Mouse (Mus musculus): ENCODE measurements around the gene Gm20518. TPM values are rescaled to one million over a fixed set of nuclear protein-coding genes. Genes with fewer than 3 reads are reported as not detected.

Gene Gm20518
- polyA plus RNA-seq, 1 experiment = 2.6 TPM

- TF ChIP-seq POLR2A (IDR thresholded peaks at IDR 0.05; ENCODE audit: extremely low read depth, insufficient read depth, low read length) (no peak), CTCF (IDR thresholded peaks at IDR 0.05; ENCODE audit: extremely low read depth, insufficient read depth, low read length) (no peak)
- H3K4me3 ChIP-seq (ENCODE audit: insufficient read depth, low read length) = no peak overlapping the region
- peaks cover 2% of the 10 kb centered on the region; the same call in 1 of the 2 replicates for H3K4me1 ChIP-seq (ENCODE audit: control insufficient read depth, insufficient read depth, low read length)
- H3K27ac ChIP-seq (ENCODE audit: insufficient read depth, low read length) = no peak overlapping the region
Measured at GRCm38 (mm10) chr16:17853263-17853662, 38.2 kb downstream of the Gm20518 start.

GRCm38 (mm10) chr16:17851860-17852259, 39.6 kb downstream of the Gm20518 start:
- no peak for TF ChIP-seq POLR2A (IDR thresholded peaks at IDR 0.05; ENCODE audit: extremely low read depth, insufficient read depth, low read length)
- TF ChIP-seq CTCF (IDR thresholded peaks at IDR 0.05; ENCODE audit: extremely low read depth, insufficient read depth, low read length) = no peak
- H3K27ac ChIP-seq (ENCODE audit: insufficient read depth, low read length) = no peak overlapping the region

GRCm38 (mm10) chr16:17851331-17851730, 40.1 kb downstream of the Gm20518 start:
- Histone ChIP-seq H3K4me3 (ENCODE audit: insufficient read depth, low read length) (no peak overlapping the region), H3K27ac (ENCODE audit: insufficient read depth, low read length) (no peak overlapping the region), H3K4me1 (ENCODE audit: control insufficient read depth, insufficient read depth, low read length) (peaks cover 2% of the 10 kb centered on the region; the same call in 1 of the 2 replicates)
- TF ChIP-seq CTCF (IDR thresholded peaks at IDR 0.05; ENCODE audit: extremely low read depth, insufficient read depth, low read length) (no peak), POLR2A (IDR thresholded peaks at IDR 0.05; ENCODE audit: extremely low read depth, insufficient read depth, low read length) (no peak)

More at GRCm38 (mm10) chr16:17851860-17852259, 39.6 kb downstream of the Gm20518 start:
- peaks cover 2% of the 10 kb centered on the region; the same call in 1 of the 2 replicates for H3K4me1 ChIP-seq (ENCODE audit: control insufficient read depth, insufficient read depth, low read length)
- no peak overlapping the region for H3K4me3 ChIP-seq (ENCODE audit: insufficient read depth, low read length)

- Histone ChIP-seq H3K4me3 (ENCODE audit: insufficient read depth, low read length) (no peak overlapping the region), H3K4me1 (ENCODE audit: control insufficient read depth, insufficient read depth, low read length) (peaks cover 2% of the 10 kb centered on the region; the same call in 1 of the 2 replicates), H3K27ac (ENCODE audit: insufficient read depth, low read length) (no peak overlapping the region)
- no peak for TF ChIP-seq POLR2A (IDR thresholded peaks at IDR 0.05; ENCODE audit: extremely low read depth, insufficient read depth, low read length)
- TF ChIP-seq CTCF (IDR thresholded peaks at IDR 0.05; ENCODE audit: extremely low read depth, insufficient read depth, low read length) = no peak
Measured at GRCm38 (mm10) chr16:17849486-17849885, 42.0 kb downstream of the Gm20518 start.

- Histone ChIP-seq H3K4me3 (ENCODE audit: insufficient read depth, low read length) (no peak overlapping the region), H3K27ac (ENCODE audit: insufficient read depth, low read length) (no peak overlapping the region), H3K4me1 (ENCODE audit: control insufficient read depth, insufficient read depth, low read length) (peaks cover 2% of the 10 kb centered on the region; the same call in 1 of the 2 replicates)
- TF ChIP-seq CTCF (IDR thresholded peaks at IDR 0.05; ENCODE audit: extremely low read depth, insufficient read depth, low read length) = peak; percentile 78
- TF ChIP-seq POLR2A (IDR thresholded peaks at IDR 0.05; ENCODE audit: extremely low read depth, insufficient read depth, low read length) = no peak
Measured at GRCm38 (mm10) chr16:17848928-17849327, 42.5 kb downstream of the Gm20518 start.

GRCm38 (mm10) chr16:17848431-17848830, 43.0 kb downstream of the Gm20518 start:
- Histone ChIP-seq H3K4me3 (ENCODE audit: insufficient read depth, low read length) (no peak overlapping the region), H3K4me1 (ENCODE audit: control insufficient read depth, insufficient read depth, low read length) (peaks cover 2% of the 10 kb centered on the region; the same call in 1 of the 2 replicates), H3K27ac (ENCODE audit: insufficient read depth, low read length) (no peak overlapping the region)
- TF ChIP-seq POLR2A (IDR thresholded peaks at IDR 0.05; ENCODE audit: extremely low read depth, insufficient read depth, low read length) = no peak

- Histone ChIP-seq H3K27ac (ENCODE audit: insufficient read depth, low read length) (no peak overlapping the region), H3K4me1 (ENCODE audit: control insufficient read depth, insufficient read depth, low read length) (no peaks in the 10 kb centered on the region), H3K4me3 (ENCODE audit: insufficient read depth, low read length) (no peak overlapping the region)
- TF ChIP-seq CTCF (IDR thresholded peaks at IDR 0.05; ENCODE audit: extremely low read depth, insufficient read depth, low read length) (no peak), POLR2A (IDR thresholded peaks at IDR 0.05; ENCODE audit: extremely low read depth, insufficient read depth, low read length) (no peak)
Measured at GRCm38 (mm10) chr16:17843701-17844365, 47.6 kb downstream of the Gm20518 start.

- Histone ChIP-seq H3K4me3 (ENCODE audit: insufficient read depth, low read length) (no peak overlapping the region), H3K4me1 (ENCODE audit: control insufficient read depth, insufficient read depth, low read length) (no peaks in the 10 kb centered on the region), H3K27ac (ENCODE audit: insufficient read depth, low read length) (no peak overlapping the region)
- TF ChIP-seq CTCF (IDR thresholded peaks at IDR 0.05; ENCODE audit: extremely low read depth, insufficient read depth, low read length) = no peak
- TF ChIP-seq POLR2A (IDR thresholded peaks at IDR 0.05; ENCODE audit: extremely low read depth, insufficient read depth, low read length) = no peak
Measured at GRCm38 (mm10) chr16:17842437-17842836, 49.0 kb downstream of the Gm20518 start.

- TF ChIP-seq POLR2A (IDR thresholded peaks at IDR 0.05; ENCODE audit: extremely low read depth, insufficient read depth, low read length) (no peak), CTCF (IDR thresholded peaks at IDR 0.05; ENCODE audit: extremely low read depth, insufficient read depth, low read length) (no peak)
- no peak overlapping the region for H3K27ac ChIP-seq (ENCODE audit: insufficient read depth, low read length)
- H3K4me3 ChIP-seq (ENCODE audit: insufficient read depth, low read length) = no peak overlapping the region
- H3K4me1 ChIP-seq (ENCODE audit: control insufficient read depth, insufficient read depth, low read length) = peaks cover 2% of the 10 kb centered on the region
Measured at GRCm38 (mm10) chr16:17839976-17840375, 51.5 kb downstream of the Gm20518 start.

- Histone ChIP-seq H3K4me3 (ENCODE audit: insufficient read depth, low read length) (no peak within 1 kb of the TSS), H3K4me1 (ENCODE audit: control insufficient read depth, insufficient read depth, low read length) (peaks cover 2% of the 10 kb centered on the region), H3K27ac (ENCODE audit: insufficient read depth, low read length) (no peak within 1 kb of the TSS)
- TF ChIP-seq POLR2A (IDR thresholded peaks at IDR 0.05; ENCODE audit: extremely low read depth, insufficient read depth, low read length) (no peak), CTCF (IDR thresholded peaks at IDR 0.05; ENCODE audit: extremely low read depth, insufficient read depth, low read length) (no peak)
Measured at GRCm38 (mm10) chr16:17838051-17838450, 53.4 kb downstream of the Gm20518 start, which contains the start of gene Car15. Gene Car15 (minus strand): TSS chr16:17838364.
